Mouse (Mus musculus) bone marrow macrophage, adult 2 months (primary cell): ENCODE results near the gene Chka.

ENCODE experiments used
- CTCF ChIP-seq: IDR thresholded peaks from 2 replicates; pipeline ENCODE4 v1.5.1; 2012; ENCODE audit warnings: low read depth, mild to moderate bottlenecking, low read length, moderate library complexity
- POLR2A ChIP-seq: IDR thresholded peaks from 2 replicates; pipeline ENCODE4 v1.6.1; 2012; ENCODE audit warnings: mild to moderate bottlenecking, low read depth, low read length, borderline replicate concordance

DNA sequence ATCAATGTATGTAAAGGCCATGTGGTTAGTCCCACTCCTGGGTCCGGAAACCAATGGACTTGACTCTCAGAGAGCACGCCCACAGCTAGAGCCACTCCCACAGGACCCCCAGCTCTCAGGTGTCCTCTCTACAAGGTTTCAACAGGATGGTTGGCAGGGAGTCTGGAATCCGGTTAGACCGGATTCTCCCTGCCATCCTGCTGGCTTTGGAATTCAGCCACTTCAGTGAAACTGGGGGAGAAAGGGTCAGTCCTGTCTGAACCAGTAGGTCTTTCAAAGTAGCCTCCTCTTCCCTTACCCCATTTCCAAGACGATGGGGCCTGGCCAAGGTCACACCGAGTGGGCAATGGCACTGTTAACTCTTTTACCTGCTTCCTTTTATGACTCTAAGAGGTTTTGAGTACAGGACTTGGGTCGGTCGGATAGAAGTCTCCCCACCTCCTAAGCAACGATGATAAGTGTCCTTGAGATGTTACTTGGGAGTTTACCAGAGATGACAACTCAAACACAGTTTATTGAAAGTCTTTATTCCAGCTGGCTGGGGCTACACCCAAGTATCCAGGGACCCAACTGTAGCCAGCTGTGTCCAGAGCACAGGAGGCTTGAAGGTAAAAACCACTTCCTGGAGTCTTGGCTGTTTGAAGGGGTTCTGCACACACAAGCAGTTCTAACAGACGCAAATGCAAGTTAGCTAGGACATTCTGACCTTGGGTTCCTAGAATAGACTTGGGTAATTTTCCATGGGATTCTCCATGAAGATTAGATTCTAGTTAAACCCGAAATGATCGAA is 9.0 kb upstream of the Chka start:
- TF ChIP-seq POLR2A (no peak), CTCF (no peak)
